Mouse (Mus musculus) 3134 (cell line): ENCODE measurements around the gene Adora3.

Source experiments
- DNase-seq: peaks from one replicate; pipeline ENCODE4 v3.0.0-alpha.2; 2011; ENCODE audit warnings: low spot score; ENCODE audit not compliant: insufficient read length; ENCODE audit errors: extremely low read depth

Gene Adora3

GRCm38 (mm10) chr3:105870558-105870957 lies at the start of gene Adora3, which contains the start of gene Tmigd3:
Gene Adora3, plus strand, starts transcription at chr3:105870858.
Gene Tmigd3, plus strand, starts transcription at chr3:105870903.
- DNase-seq, result no peak

DNA sequence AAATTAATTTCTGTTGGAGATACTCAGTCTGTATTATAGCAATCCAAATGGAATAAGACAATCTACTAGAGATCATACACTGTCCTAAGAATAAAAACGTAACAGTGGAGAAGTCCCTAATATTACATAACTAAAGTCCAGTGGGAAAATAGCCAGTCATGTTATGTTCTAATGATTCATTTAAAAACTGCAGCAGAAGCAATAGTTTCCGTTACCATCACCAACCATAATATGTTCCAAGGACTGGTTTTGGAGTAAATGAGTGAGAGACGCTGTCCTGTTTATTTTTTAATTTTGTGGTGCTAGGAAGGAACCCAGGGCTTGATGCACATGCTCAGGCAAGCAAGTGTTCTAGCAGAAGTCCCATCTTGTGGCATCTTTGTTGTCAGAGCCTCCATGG lies 49.2 kb upstream of the Adora3 start:
- DNase-seq, result no peak

- no peak for DNase-seq
Measured at GRCm38 (mm10) chr3:105823609-105824008, 47.0 kb upstream of the Adora3 start.

DNA sequence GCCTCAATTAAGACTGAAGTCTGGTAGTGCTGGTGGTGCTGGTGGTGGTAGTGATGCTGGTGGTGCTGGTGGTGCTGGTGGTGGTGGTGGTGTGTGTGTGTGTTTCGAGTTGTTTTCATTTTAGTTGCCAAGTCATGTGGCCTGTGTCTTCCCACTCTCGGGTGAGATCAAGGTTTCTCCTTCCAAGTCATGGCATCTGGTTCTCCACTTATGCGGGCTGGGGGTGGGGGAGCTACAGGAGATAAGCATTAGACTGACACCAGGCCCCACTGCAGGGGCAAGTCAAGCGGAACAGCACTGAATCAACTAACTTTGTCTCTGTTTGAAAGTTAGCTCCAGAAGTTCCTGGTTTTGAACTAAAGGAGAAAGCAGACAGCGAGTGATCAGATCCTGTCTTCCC lies 46.6 kb upstream of the Adora3 start:
- no peak for DNase-seq

DNA sequence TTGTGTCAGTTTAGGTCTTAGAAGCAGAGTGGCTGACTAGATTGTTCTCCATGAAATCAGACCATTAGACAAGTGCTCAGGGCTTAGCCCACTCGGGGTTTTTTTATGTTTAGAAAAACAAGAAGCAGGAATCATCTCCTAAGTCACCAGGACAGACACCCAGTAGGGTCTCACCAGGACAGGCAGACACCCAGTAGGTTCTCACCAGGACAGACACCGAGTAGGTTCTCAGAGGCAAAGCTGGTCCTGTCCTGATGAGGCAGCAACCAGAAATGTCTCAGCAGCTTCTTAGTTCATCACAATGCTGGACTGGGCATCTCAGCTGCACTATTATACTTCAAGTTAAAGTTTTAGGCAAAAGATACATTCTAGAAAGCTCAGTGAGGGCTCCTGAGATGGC lies 46.0 kb upstream of the Adora3 start:
- no peak for DNase-seq

GRCm38 (mm10) chr3:105825501-105826161 lies 45.0 kb upstream of the Adora3 start:
- peak; percentile 76 for DNase-seq

DNA sequence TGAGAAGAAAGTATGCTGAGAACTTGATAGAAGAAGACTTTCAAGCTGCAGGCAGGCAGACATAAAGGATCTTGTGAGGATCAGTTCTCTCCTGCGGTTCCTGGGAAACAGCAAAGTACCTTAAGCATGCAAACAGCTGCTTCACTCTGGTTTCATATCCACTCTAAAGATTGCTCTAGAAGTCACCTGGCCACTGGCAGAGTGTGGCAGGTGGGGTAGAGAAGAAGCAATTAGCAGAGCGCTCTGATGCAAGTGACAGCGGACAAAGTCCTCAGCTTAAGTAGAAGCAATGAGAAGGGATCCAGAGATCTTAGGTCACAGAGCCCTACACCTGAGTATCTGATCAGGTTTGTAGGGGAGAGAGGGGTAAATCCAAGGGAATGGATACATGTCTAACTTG lies 39.1 kb upstream of the Adora3 start:
- DNase-seq, result no peak

- no peak for DNase-seq
Measured at GRCm38 (mm10) chr3:105835875-105836274, 34.8 kb upstream of the Adora3 start.

DNA sequence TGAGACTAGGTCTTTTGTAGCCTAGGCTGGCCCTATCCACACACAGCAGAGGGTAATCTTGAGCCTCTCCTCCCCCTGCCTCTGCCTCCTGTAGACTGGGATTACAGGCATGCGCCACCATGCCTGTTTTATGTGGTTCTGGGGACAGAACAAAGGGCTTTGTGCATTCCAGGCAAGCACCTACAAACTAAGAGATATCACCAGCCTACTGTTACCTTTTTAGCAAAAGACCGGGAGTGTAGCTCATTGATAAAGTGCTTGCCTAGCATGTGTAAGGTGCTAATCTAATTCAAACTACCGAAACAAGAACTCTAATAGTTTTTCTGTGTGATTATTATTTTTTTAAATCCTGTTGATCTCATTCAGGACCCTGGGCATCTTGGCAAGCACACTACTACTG lies 33.8 kb upstream of the Adora3 start:
- no peak for DNase-seq

DNA sequence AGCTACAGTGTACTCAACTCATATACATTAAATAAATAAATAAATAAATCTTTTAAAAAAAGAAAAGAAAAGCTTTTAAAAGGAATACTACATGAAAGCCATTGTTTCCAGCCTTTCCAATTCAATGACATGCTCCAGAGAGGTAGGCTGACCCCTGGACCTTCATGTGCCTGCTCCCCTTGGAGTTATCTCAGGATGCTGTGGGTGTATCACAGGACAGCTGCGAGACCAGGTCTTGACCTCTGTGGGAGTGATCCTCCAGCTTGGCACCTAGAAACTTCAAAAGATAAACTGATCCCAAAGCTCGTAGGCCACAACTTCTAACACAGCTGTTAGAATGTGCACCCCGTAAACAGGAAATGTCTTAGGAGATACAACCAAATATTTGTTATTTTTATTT lies 32.0 kb upstream of the Adora3 start:
- DNase-seq, result no peak

GRCm38 (mm10) chr3:105839836-105840235 lies 30.8 kb upstream of the Adora3 start:
- no peak for DNase-seq

DNA sequence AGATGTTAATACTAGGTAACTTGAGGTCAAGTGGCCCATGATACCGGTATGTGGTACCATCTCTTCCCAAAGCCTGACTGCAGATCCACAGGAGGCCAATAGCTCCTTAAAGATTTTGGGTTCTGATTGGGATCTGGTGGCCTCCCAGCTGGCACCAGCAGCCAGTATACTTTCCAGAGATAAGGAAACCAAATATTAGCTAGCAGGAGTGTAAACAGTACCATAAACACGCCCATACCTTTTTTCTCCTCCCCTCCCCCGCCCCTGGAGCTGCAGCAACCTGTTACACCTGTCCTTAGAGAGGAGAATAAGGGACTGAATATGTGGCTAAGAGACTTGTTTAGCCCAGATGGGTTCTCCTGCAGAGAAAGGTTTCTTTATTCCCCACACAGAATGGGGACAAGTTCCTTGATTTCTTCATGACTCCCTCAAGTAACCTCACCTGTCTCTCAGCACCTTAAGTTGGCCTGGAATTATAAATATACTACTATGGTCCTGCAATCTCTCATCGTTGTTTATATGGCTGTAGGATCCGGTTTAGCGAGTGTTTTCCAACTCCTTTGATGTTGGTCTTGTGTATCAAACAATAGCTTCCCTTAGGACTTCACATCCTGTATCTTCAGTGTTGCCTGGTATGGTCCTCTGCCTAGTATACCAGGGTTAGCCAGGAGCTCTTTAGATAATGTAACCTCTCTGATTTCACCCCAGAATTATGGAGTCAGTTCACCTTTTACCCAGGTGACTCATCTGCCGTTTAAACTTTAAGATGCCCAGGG lies 24.2 kb upstream of the Adora3 start:
- no peak for DNase-seq

- no peak for DNase-seq
Measured at GRCm38 (mm10) chr3:105853781-105854180, 16.9 kb upstream of the Adora3 start.

DNA sequence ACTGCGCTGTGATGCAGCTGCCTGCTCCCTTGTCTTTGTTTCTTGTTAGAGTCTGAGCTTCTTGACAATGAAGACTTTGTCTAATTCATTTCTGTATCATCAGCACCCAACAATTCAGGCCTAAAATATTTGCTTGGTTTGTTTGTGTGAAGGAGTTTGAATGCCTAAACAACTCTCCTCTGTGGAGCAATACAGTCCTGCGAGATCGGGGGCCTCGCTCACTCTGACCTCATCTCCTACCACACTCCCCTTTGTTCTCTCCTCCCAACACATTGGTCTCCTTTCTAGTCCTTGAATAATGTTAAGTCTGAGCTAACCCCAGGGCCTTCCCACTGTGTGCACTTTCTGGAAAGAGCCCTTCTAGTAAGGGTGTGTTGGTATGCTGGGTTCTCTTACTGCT lies 15.9 kb upstream of the Adora3 start:
- no peak for DNase-seq

- no peak for DNase-seq
Measured at GRCm38 (mm10) chr3:105857513-105857912, 13.1 kb upstream of the Adora3 start.

DNA sequence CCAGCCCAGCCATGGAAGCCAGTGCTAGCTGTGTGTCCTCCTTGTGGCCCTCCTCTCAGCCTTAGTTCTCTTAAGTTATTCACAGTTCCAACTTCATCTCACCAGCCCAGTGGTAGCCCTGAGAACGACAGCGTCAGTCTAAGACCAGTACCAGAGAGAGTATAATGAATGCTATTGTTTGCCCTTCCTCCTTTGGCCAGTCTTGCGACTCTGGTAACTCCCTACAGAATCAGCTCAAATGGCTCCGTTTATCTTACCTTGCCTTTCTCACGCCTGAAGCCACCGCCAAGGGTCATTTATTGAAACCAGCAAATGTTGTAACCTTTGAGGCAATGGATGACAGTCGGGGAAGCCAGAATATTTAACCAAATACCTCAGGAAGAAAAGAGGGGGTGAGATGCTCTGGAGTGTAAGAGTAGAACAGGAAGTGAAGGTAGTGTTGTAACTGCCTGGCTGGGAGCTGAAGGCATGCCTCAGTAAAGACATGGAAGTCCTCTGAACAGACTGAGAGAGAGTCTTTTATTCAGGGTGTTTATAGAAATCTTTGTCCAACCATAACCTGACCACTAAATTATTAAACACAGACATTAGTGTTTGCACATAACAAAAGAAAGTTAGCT lies 8.8 kb upstream of the Adora3 start:
- no peak for DNase-seq

DNA sequence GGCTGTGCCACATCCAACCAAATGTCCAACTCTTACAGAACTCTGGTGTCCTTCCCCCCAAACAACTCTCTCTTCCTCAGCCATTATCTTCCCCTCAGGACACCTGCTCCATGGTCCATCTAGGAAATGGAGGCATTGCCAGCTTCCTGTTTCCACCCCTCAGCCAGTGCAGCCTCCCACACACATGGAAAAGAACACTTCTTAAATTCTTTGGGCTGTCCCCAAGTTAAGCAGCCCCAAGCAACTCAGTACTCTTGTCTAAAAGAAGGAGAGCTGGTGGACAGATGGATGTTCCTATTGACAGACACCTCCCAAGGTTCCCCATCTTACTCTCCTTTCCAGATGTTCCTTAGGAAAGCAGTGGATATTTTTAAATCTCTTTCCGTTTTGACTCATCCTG lies 6.5 kb upstream of the Adora3 start:
- no peak for DNase-seq

DNA sequence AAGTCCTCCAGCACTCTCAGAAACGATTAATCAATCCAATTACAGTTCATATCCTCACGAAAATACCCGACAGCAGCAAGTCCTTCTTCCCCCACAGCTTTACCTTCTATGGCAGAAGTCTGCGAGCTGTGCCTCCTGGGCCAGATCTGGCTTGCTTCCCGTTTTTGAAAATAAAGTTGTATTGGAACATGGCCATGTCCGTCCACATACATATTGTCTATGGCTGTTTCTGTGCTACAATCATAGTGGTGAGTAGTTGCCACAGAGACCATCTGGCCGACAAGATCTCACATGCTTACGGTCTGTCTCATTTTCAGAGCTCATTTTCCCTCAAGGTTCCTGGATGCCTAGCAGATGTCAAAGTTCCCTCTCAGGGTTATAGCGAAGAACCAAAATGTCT lies 5.5 kb upstream of the Adora3 start:
- no peak for DNase-seq

DNA sequence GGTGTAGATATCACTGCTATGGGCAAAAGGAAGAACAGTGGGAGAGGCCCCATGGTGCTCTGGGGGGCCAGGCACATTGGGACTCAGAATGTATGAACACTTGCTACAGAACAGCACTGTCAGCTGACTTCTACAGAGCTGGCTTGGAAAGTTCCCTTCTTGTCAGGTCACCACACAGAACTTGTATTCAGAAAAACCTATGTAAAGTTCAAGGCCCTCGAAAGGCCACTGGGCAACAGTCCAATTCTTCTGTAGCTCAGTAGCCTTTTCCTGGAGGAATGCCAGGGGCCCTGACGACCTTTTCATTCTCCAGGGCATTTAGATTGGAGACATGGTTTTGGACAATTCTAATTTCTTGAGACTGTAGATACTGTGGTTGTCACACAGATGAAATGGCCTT lies 2.5 kb upstream of the Adora3 start:
- DNase-seq, result no peak

DNA sequence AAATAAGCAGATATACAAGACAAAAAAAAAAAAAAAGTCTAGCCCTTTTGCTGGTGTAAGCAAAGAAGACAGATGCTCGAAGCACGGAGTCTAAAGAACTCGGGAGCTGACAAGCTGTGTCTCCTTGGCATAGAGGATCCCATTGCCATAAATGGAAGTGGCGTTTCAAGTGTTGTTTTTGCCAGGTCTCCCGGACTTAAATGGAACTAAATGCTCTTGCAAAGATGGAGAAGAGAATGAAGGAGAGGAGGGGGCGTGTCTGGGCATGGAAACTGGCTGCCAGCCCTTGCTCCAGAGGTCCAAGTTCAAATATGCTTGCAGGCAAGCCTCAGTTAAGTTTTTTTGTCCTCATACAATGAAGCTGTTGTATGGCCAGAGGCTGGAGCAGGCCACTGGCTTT lies 1.4 kb downstream of the Adora3 start:
- DNase-seq, result no peak

- no peak for DNase-seq
Measured at GRCm38 (mm10) chr3:105872579-105872978, 1.9 kb downstream of the Adora3 start.
